Mouse (Mus musculus) MEL (cell line): Measurements from ENCODE around the gene Susd4. TPM values are rescaled to one million over a fixed set of nuclear protein-coding genes. Genes with fewer than 3 reads are reported as not detected.

Experiments used
- DNase-seq: peaks from one replicate; pipeline ENCODE4 v3.0.0; 2011; ENCODE audit warnings: low read depth, low spot score
- H3K27ac ChIP-seq: 2 replicates; pipeline ENCODE4 v1.5.1; 2012; ENCODE audit warnings: low read depth, mild to moderate bottlenecking, control low read depth, low read length, moderate library complexity; ENCODE audit not compliant: control insufficient read depth
- H3K27me3 ChIP-seq, 2 experiments: fragments of 150-350 bp in 1 of 2; sonication (generic) in 1 of 2; 2 replicates each; pipeline ENCODE4 v1.6.1; 2012; ENCODE audit warnings: low read length in 2 of 2, mild to moderate bottlenecking in 2 of 2, improper control_type of control experiment in 1 of 2, moderate library complexity in 1 of 2; ENCODE audit not compliant: insufficient read depth in 2 of 2, control insufficient read depth in 1 of 2
- H3K36me3 ChIP-seq, 2 experiments: 2 replicates each; pipeline ENCODE4 v1.6.1; 2012 to 2014; ENCODE audit warnings: low read length in 2 of 2, improper control_type of control experiment in 1 of 2, inconsistent platforms in 1 of 2, mild to moderate bottlenecking in 1 of 2; ENCODE audit not compliant: insufficient read depth in 2 of 2, control insufficient read depth in 1 of 2
- H3K4me1 ChIP-seq, 2 experiments: fragments of 150-350 bp in 1 of 2; sonication (generic) in 1 of 2; 2 replicates each; pipeline ENCODE4 v1.6.1; 2012; ENCODE audit warnings: low read length in 2 of 2, improper control_type of control experiment in 1 of 2, mild to moderate bottlenecking in 1 of 2; ENCODE audit not compliant: insufficient read depth in 2 of 2, control insufficient read depth in 1 of 2
- H3K4me3 ChIP-seq, 2 experiments: fragments of 150-350 bp in 1 of 2; sonication (generic) in 1 of 2; 2 replicates each; pipeline ENCODE4 v1.5.1; 2012; ENCODE audit warnings: low read depth in 2 of 2, low read length in 2 of 2, mild to moderate bottlenecking in 2 of 2, moderate library complexity in 2 of 2, control low read depth in 1 of 2, improper control_type of control experiment in 1 of 2; ENCODE audit not compliant: control insufficient read depth in 1 of 2, insufficient read depth in 1 of 2
- H3K79me2 ChIP-seq: 2 replicates; pipeline ENCODE4 v1.6.1; 2012; ENCODE audit warnings: mild to moderate bottlenecking, low read length, moderate library complexity; ENCODE audit not compliant: control insufficient read depth, poor library complexity, insufficient read depth
- H3K9ac ChIP-seq: 2 replicates; pipeline ENCODE4 v1.6.1; 2012; ENCODE audit warnings: low read depth, mild to moderate bottlenecking, control low read depth, low read length, moderate library complexity; ENCODE audit not compliant: control insufficient read depth, poor library complexity, severe bottlenecking
- H3K9me3 ChIP-seq: fragments of 150-350 bp; sonication (generic); replicated peaks from 2 replicates; pipeline ENCODE4 v1.6.1; 2012; ENCODE audit warnings: mild to moderate bottlenecking, low read length, improper control_type of control experiment, moderate library complexity; ENCODE audit not compliant: insufficient read depth
- CHD1 ChIP-seq: IDR thresholded peaks from 2 replicates; pipeline ENCODE4 v1.6.1; 2012; ENCODE audit warnings: low read depth, mild to moderate bottlenecking, inconsistent platforms, low read length, improper control_type of control experiment
- CTCF ChIP-seq, 3 experiments: IDR thresholded peaks in 2 of 3; conservative IDR thresholded peaks in 1 of 3; 2 replicates each; pipeline ENCODE4 v1.5.1; 2011 to 2012; ENCODE audit warnings: low read length in 3 of 3, low read depth in 2 of 3, mild to moderate bottlenecking in 2 of 3, improper control_type of control experiment in 1 of 3, inconsistent platforms in 1 of 3, mixed read lengths in 1 of 3, moderate library complexity in 1 of 3; ENCODE audit not compliant: control insufficient read depth in 1 of 3, insufficient read depth in 1 of 3, poor library complexity in 1 of 3, severe bottlenecking in 1 of 3
- E2F4 ChIP-seq: IDR thresholded peaks from 2 replicates; pipeline ENCODE4 v1.6.1; 2011; ENCODE audit warnings: low read depth, low read length, improper control_type of control experiment, borderline replicate concordance
- ELF1 ChIP-seq: IDR thresholded peaks from 2 replicates; pipeline ENCODE4 v1.6.1; 2014; ENCODE audit warnings: low read depth, mild to moderate bottlenecking, inconsistent platforms, low read length, improper control_type of control experiment, moderate library complexity
- EP300 ChIP-seq, 2 experiments: IDR thresholded peaks; 2 replicates each; pipeline ENCODE4 v1.6.1; 2011; ENCODE audit warnings: improper control_type of control experiment in 2 of 2, low read length in 2 of 2, low read depth in 1 of 2, mild to moderate bottlenecking in 1 of 2
- GABPA ChIP-seq: IDR thresholded peaks from 2 replicates; pipeline ENCODE4 v1.6.1; 2012; ENCODE audit warnings: low read depth, mild to moderate bottlenecking, inconsistent platforms, low read length, improper control_type of control experiment, moderate library complexity
- GATA1 ChIP-seq: IDR thresholded peaks from 2 replicates; pipeline ENCODE4 v1.6.1; 2011; ENCODE audit warnings: low read depth, low read length, improper control_type of control experiment
- HCFC1 ChIP-seq: IDR thresholded peaks from 2 replicates; pipeline ENCODE4 v1.6.1; 2012; ENCODE audit warnings: low read depth, mild to moderate bottlenecking, inconsistent platforms, low read length, improper control_type of control experiment, moderate library complexity
- MAFK ChIP-seq: IDR thresholded peaks from 2 replicates; pipeline ENCODE4 v1.6.1; 2011; ENCODE audit warnings: low read depth, mild to moderate bottlenecking, low read length, improper control_type of control experiment, borderline replicate concordance
- MAZ ChIP-seq: IDR thresholded peaks from 2 replicates; pipeline ENCODE4 v1.6.1; 2012; ENCODE audit warnings: low read depth, mild to moderate bottlenecking, inconsistent platforms, low read length, improper control_type of control experiment
- MEF2A ChIP-seq: IDR thresholded peaks from 2 replicates; pipeline ENCODE4 v1.6.1; 2014; ENCODE audit warnings: low read depth, mild to moderate bottlenecking, inconsistent platforms, low read length, improper control_type of control experiment; ENCODE audit not compliant: poor library complexity, insufficient replicate concordance, severe bottlenecking; ENCODE audit errors: extremely low read depth
- MXI1 ChIP-seq: IDR thresholded peaks from 2 replicates; pipeline ENCODE4 v1.6.1; 2011; ENCODE audit warnings: mild to moderate bottlenecking, low read depth, low read length, improper control_type of control experiment
- MYB ChIP-seq: IDR thresholded peaks from 2 replicates; pipeline ENCODE4 v1.6.1; 2011; ENCODE audit warnings: mild to moderate bottlenecking, low read depth, low read length, improper control_type of control experiment
- MYC ChIP-seq: IDR thresholded peaks from 2 replicates; pipeline ENCODE4 v1.6.1; 2011; ENCODE audit warnings: low read depth, mild to moderate bottlenecking, low read length, improper control_type of control experiment, moderate library complexity
- NELFE ChIP-seq: IDR thresholded peaks from 2 replicates; pipeline ENCODE4 v1.6.1; 2011; ENCODE audit warnings: low read depth, low read length, improper control_type of control experiment
- RCOR1 ChIP-seq: IDR thresholded peaks from 2 replicates; pipeline ENCODE4 v1.6.1; 2012; ENCODE audit warnings: low read depth, mild to moderate bottlenecking, inconsistent platforms, low read length, improper control_type of control experiment
- UBTF ChIP-seq: IDR thresholded peaks from 2 replicates; pipeline ENCODE4 v1.6.1; 2012; ENCODE audit warnings: low read depth, mild to moderate bottlenecking, inconsistent platforms, low read length, improper control_type of control experiment, moderate library complexity, borderline replicate concordance; ENCODE audit not compliant: insufficient read depth
- ZC3H11A ChIP-seq: IDR thresholded peaks from 2 replicates; pipeline ENCODE4 v1.6.1; 2012; ENCODE audit warnings: low read depth, mild to moderate bottlenecking, inconsistent platforms, low read length, improper control_type of control experiment
- ZKSCAN1 ChIP-seq: IDR thresholded peaks from 2 replicates; pipeline ENCODE4 v1.6.1; 2012; ENCODE audit warnings: low read depth, mild to moderate bottlenecking, inconsistent platforms, low read length, improper control_type of control experiment, moderate library complexity
- ZMIZ1 ChIP-seq: IDR thresholded peaks from 2 replicates; pipeline ENCODE4 v1.6.1; 2012; ENCODE audit warnings: low read depth, mild to moderate bottlenecking, inconsistent platforms, low read length, improper control_type of control experiment, moderate library complexity
- polyA plus RNA-seq, 2 experiments: library from polyadenylated mRNA; stranded (reverse) in 1 of 2; unstranded in 1 of 2; fragments of >175 nt in 1 of 2; fragments of >200 nt in 1 of 2; gene quantifications; 2 replicates each; pipeline versions ENCODE4 v1.2.1 to v1.2.4; 2012; ENCODE audit warnings: low replicate concordance in 2 of 2, low read depth in 1 of 2; ENCODE audit not compliant: insufficient read length in 2 of 2, insufficient read depth in 1 of 2, missing spikeins in 1 of 2
- total RNA-seq: library from RNA; depleted of rRNA; stranded (reverse); fragments of 300-350 nt; gene quantifications from 2 replicates; pipeline ENCODE4 v1.2.3, GENCODE M21; 2012

The Susd4 gene
- total and polyA plus RNA-seq, 3 experiments = not detected

GRCm38 (mm10) chr1:182797048-182797447 is 33.4 kb downstream of the Susd4 start:
- TF ChIP-seq MYC = no peak
- no peak for TF ChIP-seq E2F4
- TF ChIP-seq CHD1 = no peak
- TF ChIP-seq MAZ = no peak
- TF ChIP-seq ZMIZ1 = no peak
- no peak for TF ChIP-seq UBTF
- no peak for TF ChIP-seq MYB
- TF ChIP-seq GATA1 = no peak
- no peak for TF ChIP-seq ZC3H11A
- no peak for TF ChIP-seq ELF1

GRCm38 (mm10) chr1:182801590-182801989 is 37.9 kb downstream of the Susd4 start:
- no peaks in the 10 kb centered on the region for H3K9me3 ChIP-seq
- no peaks in the 10 kb centered on the region for H3K4me1 ChIP-seq
- no peak overlapping the region for H3K27ac ChIP-seq
- no peaks in the 10 kb centered on the region for H3K36me3 ChIP-seq
- TF ChIP-seq RCOR1 (no peak), CHD1 (no peak), GABPA (no peak), ZC3H11A (no peak), NELFE (no peak), MAFK (no peak), ZMIZ1 (no peak), HCFC1 (no peak), ZKSCAN1 (no peak), MAZ (no peak), MXI1 (no peak), MEF2A (no peak), EP300 (IDR thresholded peaks at IDR 0.05; ENCODE audit: low read depth in 1 of 2, low read length in 2 of 2) (no peak), CTCF (IDR thresholded peaks at IDR 0.05 in 2 of 3, conservative IDR thresholded peaks at IDR 0.05 in 1 of 3; ENCODE audit: control insufficient read depth in 1 of 3, insufficient read depth in 1 of 3, low read depth in 2 of 3, low read length in 3 of 3, poor library complexity in 1 of 3, severe bottlenecking in 1 of 3) (no peak), ELF1 (no peak)
- no peak for DNase-seq
- no peaks in the 10 kb centered on the region for H3K27me3 ChIP-seq
- no peak overlapping the region for H3K4me3 ChIP-seq
- no peak overlapping the region for H3K9ac ChIP-seq
- H3K79me2 ChIP-seq = no peaks in the 10 kb centered on the region

More at GRCm38 (mm10) chr1:182797048-182797447, 33.4 kb downstream of the Susd4 start:
- Histone ChIP-seq H3K79me2 (no peaks in the 10 kb centered on the region), H3K9me3 (no peaks in the 10 kb centered on the region), H3K9ac (no peak overlapping the region), H3K27ac (no peak overlapping the region), H3K4me1 (no peaks in the 10 kb centered on the region), H3K36me3 (no peaks in the 10 kb centered on the region), H3K27me3 (no peaks in the 10 kb centered on the region), H3K4me3 (no peak overlapping the region)
- DNase-seq = no peak
